Mouse (Mus musculus): ENCODE measurements around the gene Themis. TPM values are rescaled to one million over a fixed set of nuclear protein-coding genes. Genes with fewer than 3 reads are reported as not detected.

Gene Themis
- polyA plus RNA-seq, 1 experiment: not detected

DNA sequence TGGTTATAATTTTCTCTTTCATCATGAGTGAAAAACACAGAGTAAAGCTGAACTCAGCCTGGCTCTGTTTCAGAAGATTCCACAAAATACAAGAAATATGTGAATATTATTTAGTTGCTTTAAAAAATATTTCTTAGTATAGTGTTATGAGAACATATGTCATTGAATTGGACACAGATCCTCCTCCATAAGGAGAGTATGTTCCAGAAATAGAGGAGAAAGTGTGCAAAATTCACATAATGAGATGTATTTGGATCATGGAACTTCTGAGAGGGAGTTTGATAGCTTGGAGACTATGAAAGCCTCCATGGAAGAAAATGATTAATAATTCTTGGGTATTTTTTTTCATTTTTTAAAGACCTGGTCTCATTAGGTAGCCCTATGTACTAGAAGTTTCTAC lies 13.4 kb upstream of the Themis start:
- TF ChIP-seq POLR2A (IDR thresholded peaks at IDR 0.05; ENCODE audit: control insufficient read depth, low read depth, low read length): no peak
- no peak for TF ChIP-seq CTCF (IDR thresholded peaks at IDR 0.05; ENCODE audit: control insufficient read depth, insufficient read depth, insufficient replicate concordance, low read depth, low read length)
- H3K27me3 ChIP-seq (ENCODE audit: control insufficient read depth, insufficient read depth, low read length): no peaks in the 10 kb centered on the region

DNA sequence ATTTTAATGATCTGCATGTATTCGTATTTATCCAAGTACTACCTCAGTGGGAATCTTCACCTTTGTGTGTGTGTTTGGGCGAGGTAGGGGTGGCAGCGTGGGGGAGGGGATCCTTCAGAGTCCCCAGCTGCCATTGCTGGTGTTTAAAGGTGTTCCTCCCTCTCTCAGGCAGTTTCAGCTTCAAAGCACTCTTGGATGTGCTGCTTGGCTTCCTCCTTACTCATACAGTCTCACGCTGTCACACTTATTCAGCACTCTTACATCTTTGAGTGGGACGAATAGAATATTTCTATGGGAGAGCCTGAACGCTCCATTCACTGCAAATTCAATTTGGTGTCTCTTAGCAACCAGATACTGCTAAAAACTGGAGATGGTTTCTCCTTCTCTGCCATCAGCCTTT lies 3.0 kb upstream of the Themis start:
- Histone ChIP-seq H3K4me1 (ENCODE audit: control insufficient read depth, insufficient read depth, low read length) (no peaks in the 10 kb centered on the region), H3K36me3 (ENCODE audit: control insufficient read depth, insufficient read depth, low read length) (no peaks in the 10 kb centered on the region), H3K4me3 (ENCODE audit: control insufficient read depth, low read depth, low read length) (no peak overlapping the region), H3K27me3 (ENCODE audit: control insufficient read depth, insufficient read depth, low read length) (no peaks in the 10 kb centered on the region), H3K27ac (ENCODE audit: control insufficient read depth, insufficient read depth, low read depth, low read length) (no peak overlapping the region)
- TF ChIP-seq CTCF (IDR thresholded peaks at IDR 0.05; ENCODE audit: control insufficient read depth, insufficient read depth, insufficient replicate concordance, low read depth, low read length) (no peak), POLR2A (IDR thresholded peaks at IDR 0.05; ENCODE audit: control insufficient read depth, low read depth, low read length) (no peak)

More for the DNA sequence above, 13.4 kb upstream of the Themis start:
- no peak overlapping the region for H3K27ac ChIP-seq (ENCODE audit: control insufficient read depth, insufficient read depth, low read depth, low read length)
- no peak overlapping the region for H3K4me3 ChIP-seq (ENCODE audit: control insufficient read depth, low read depth, low read length)
- no peaks in the 10 kb centered on the region for H3K4me1 ChIP-seq (ENCODE audit: control insufficient read depth, insufficient read depth, low read length)
- no peaks in the 10 kb centered on the region for H3K36me3 ChIP-seq (ENCODE audit: control insufficient read depth, insufficient read depth, low read length)

DNA sequence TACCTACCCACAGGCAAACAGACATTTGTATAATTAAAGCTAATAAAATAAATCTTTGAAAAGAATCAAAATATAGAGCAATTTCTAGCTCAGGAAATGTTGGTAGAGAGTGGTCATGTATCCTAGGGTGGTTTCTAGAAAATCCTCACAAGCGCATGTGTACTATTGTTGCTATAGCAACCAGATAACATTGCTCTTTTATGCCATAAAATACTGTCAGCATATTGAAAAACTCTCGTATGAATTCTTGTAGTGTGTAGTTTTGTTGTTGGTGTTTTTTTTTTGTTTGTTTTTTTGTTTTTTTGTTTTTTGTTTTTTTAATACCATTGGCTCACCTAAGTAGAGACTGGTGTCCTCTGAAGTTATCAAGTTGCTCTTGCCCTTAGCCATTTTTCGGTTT lies 5.8 kb downstream of the Themis start:
- no peak for TF ChIP-seq CTCF (IDR thresholded peaks at IDR 0.05; ENCODE audit: control insufficient read depth, insufficient read depth, insufficient replicate concordance, low read depth, low read length)
- no peak for TF ChIP-seq POLR2A (IDR thresholded peaks at IDR 0.05; ENCODE audit: control insufficient read depth, low read depth, low read length)
- no peak overlapping the region for H3K27ac ChIP-seq (ENCODE audit: control insufficient read depth, insufficient read depth, low read depth, low read length)
- no peaks in the 10 kb centered on the region for H3K4me1 ChIP-seq (ENCODE audit: control insufficient read depth, insufficient read depth, low read length)
- H3K27me3 ChIP-seq (ENCODE audit: control insufficient read depth, insufficient read depth, low read length): no peaks in the 10 kb centered on the region
- H3K4me3 ChIP-seq (ENCODE audit: control insufficient read depth, low read depth, low read length): no peak overlapping the region
- H3K36me3 ChIP-seq (ENCODE audit: control insufficient read depth, insufficient read depth, low read length): no peaks in the 10 kb centered on the region

DNA sequence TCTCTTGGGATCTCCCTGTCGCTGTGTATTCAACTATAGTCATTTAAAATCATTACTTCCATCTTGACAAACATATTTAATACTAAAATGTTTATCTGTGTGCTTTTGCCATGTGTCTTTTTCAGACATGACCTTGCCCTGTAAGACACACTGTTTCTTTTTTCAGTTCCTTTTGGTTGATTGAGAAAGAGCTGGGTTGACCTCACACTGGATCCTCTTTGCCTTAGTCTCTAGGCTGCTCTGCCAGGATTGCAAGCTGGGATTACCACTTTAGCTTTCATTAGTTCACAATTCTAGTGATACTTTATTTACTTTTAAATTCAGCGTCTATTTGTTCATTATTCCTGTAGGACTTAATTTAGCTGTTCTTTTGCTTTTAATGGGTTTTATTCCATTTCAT lies 7.2 kb downstream of the Themis start:
- TF ChIP-seq CTCF (IDR thresholded peaks at IDR 0.05; ENCODE audit: control insufficient read depth, insufficient read depth, insufficient replicate concordance, low read depth, low read length): no peak
- Histone ChIP-seq H3K4me1 (ENCODE audit: control insufficient read depth, insufficient read depth, low read length) (no peaks in the 10 kb centered on the region), H3K27ac (ENCODE audit: control insufficient read depth, insufficient read depth, low read depth, low read length) (no peak overlapping the region), H3K27me3 (ENCODE audit: control insufficient read depth, insufficient read depth, low read length) (no peaks in the 10 kb centered on the region), H3K36me3 (ENCODE audit: control insufficient read depth, insufficient read depth, low read length) (no peaks in the 10 kb centered on the region), H3K4me3 (ENCODE audit: control insufficient read depth, low read depth, low read length) (no peak overlapping the region)

DNA sequence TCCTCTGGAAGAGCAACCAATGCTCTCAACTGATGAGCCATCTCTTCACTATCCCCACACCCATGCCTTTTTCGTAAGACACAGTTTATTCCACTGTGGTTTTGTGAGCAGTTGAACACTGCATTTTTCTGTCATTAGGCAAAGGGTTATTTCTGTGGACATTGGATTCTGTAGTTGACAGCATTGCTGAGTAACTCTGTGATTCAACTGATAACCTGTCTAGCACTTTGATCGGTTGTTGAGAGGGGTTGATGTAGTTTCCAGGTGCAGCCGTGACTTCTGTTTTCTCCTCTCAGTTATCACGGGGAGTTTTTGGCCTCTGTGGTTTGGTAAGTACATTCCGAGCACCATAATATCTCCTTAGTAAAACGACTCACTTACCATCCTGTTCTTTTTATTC lies 26.8 kb downstream of the Themis start:
- H3K36me3 ChIP-seq (ENCODE audit: control insufficient read depth, insufficient read depth, low read length): no peaks in the 10 kb centered on the region

DNA sequence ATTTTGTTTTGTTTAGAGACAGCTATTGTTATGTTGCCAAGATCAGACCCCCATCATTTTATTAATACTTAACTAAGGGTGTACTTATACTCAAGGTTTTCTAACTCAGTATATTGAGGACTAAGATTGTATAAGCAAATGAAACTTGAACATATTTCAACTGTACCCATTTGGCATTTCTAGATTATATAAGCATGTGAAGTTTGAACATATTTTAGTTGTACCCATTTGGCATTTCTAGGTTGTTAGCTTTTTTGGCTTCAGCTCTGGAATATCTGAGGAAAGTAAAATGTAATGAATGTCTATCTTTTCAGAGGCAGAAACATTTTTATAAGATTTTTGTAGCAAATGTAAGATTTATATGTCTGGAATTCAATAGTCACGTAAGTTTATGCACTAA lies 27.9 kb downstream of the Themis start:
- H3K27me3 ChIP-seq (ENCODE audit: control insufficient read depth, insufficient read depth, low read length): no peaks in the 10 kb centered on the region
- H3K4me1 ChIP-seq (ENCODE audit: control insufficient read depth, insufficient read depth, low read length): no peaks in the 10 kb centered on the region
- H3K36me3 ChIP-seq (ENCODE audit: control insufficient read depth, insufficient read depth, low read length): no peaks in the 10 kb centered on the region
- no peak overlapping the region for H3K4me3 ChIP-seq (ENCODE audit: control insufficient read depth, low read depth, low read length)
- no peak overlapping the region for H3K27ac ChIP-seq (ENCODE audit: control insufficient read depth, insufficient read depth, low read depth, low read length)
- TF ChIP-seq CTCF (IDR thresholded peaks at IDR 0.05; ENCODE audit: control insufficient read depth, insufficient read depth, insufficient replicate concordance, low read depth, low read length) (no peak), POLR2A (IDR thresholded peaks at IDR 0.05; ENCODE audit: control insufficient read depth, low read depth, low read length) (no peak)

More for the DNA sequence above, 26.8 kb downstream of the Themis start:
- no peak for TF ChIP-seq CTCF (IDR thresholded peaks at IDR 0.05; ENCODE audit: control insufficient read depth, insufficient read depth, insufficient replicate concordance, low read depth, low read length)
- no peak for TF ChIP-seq POLR2A (IDR thresholded peaks at IDR 0.05; ENCODE audit: control insufficient read depth, low read depth, low read length)
- Histone ChIP-seq H3K27ac (ENCODE audit: control insufficient read depth, insufficient read depth, low read depth, low read length) (no peak overlapping the region), H3K4me1 (ENCODE audit: control insufficient read depth, insufficient read depth, low read length) (no peaks in the 10 kb centered on the region), H3K27me3 (ENCODE audit: control insufficient read depth, insufficient read depth, low read length) (no peaks in the 10 kb centered on the region), H3K4me3 (ENCODE audit: control insufficient read depth, low read depth, low read length) (no peak overlapping the region)

DNA sequence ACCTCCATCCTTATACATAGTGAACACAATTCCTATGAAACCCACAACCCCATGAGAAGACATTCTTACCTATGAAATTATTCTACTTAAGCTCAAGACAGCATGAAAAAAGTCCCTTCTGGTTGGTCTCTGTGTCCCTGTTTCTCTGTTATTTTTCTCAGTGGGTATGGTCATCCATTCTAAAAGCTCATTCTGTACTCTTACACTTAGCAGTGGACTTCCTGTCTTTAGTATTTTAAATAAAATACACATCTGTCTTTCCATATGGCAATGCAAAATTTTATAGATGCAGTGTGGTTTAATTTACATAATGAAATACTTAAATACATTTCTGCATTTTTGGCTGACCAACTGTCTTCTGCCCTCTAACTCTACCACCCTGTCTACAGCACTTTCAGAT lies 30.0 kb downstream of the Themis start:
- no peaks in the 10 kb centered on the region for H3K27me3 ChIP-seq (ENCODE audit: control insufficient read depth, insufficient read depth, low read length)
- no peak for TF ChIP-seq POLR2A (IDR thresholded peaks at IDR 0.05; ENCODE audit: control insufficient read depth, low read depth, low read length)
- TF ChIP-seq CTCF (IDR thresholded peaks at IDR 0.05; ENCODE audit: control insufficient read depth, insufficient read depth, insufficient replicate concordance, low read depth, low read length): no peak
- H3K4me1 ChIP-seq (ENCODE audit: control insufficient read depth, insufficient read depth, low read length): no peaks in the 10 kb centered on the region

DNA sequence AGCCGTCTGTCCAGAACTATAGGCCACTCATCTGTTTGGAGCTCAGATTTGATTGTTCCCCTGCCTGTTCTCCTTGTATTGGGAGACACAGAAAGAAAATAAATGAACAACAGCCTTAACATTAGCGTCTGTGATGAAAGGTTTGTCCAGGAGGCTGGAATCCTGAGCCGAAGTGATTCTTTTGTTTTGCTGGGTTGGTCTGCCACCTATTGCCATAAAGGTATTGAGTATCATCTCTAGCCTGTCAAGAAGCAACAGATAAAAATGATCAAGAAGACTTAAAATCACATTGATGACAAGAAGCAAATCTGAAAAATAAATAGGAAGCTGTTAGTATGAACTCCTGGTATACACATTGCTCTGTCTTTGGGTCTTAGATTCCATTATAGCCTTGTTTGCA lies 53.7 kb downstream of the Themis start:
- Histone ChIP-seq H3K27me3 (ENCODE audit: control insufficient read depth, insufficient read depth, low read length) (no peaks in the 10 kb centered on the region), H3K36me3 (ENCODE audit: control insufficient read depth, insufficient read depth, low read length) (no peaks in the 10 kb centered on the region), H3K27ac (ENCODE audit: control insufficient read depth, insufficient read depth, low read depth, low read length) (no peak overlapping the region), H3K4me3 (ENCODE audit: control insufficient read depth, low read depth, low read length) (no peak overlapping the region), H3K4me1 (ENCODE audit: control insufficient read depth, insufficient read depth, low read length) (peaks cover 5% of the 10 kb centered on the region)
- TF ChIP-seq POLR2A (IDR thresholded peaks at IDR 0.05; ENCODE audit: control insufficient read depth, low read depth, low read length): no peak

More for the DNA sequence above, 30.0 kb downstream of the Themis start:
- H3K4me3 ChIP-seq (ENCODE audit: control insufficient read depth, low read depth, low read length): no peak overlapping the region
- H3K27ac ChIP-seq (ENCODE audit: control insufficient read depth, insufficient read depth, low read depth, low read length): no peak overlapping the region
- H3K36me3 ChIP-seq (ENCODE audit: control insufficient read depth, insufficient read depth, low read length): no peaks in the 10 kb centered on the region
